Mouse (Mus musculus) erythroblast, embryonic 14.5 days (primary cell): Measurements from ENCODE around the gene Nkx2-5. TPM values are rescaled to one million over a fixed set of nuclear protein-coding genes. Genes with fewer than 3 reads are reported as not detected.

Experiments used
- H3K27me3 ChIP-seq: 2 replicates; pipeline ENCODE4 v1.6.1; 2012; ENCODE audit warnings: inconsistent platforms; ENCODE audit not compliant: control insufficient read depth
- H3K36me3 ChIP-seq: 2 replicates; pipeline ENCODE4 v1.6.1; 2012; ENCODE audit warnings: mild to moderate bottlenecking, inconsistent platforms; ENCODE audit not compliant: control insufficient read depth
- H3K4me1 ChIP-seq: 2 replicates; pipeline ENCODE4 v1.6.1; 2012; ENCODE audit warnings: inconsistent platforms; ENCODE audit not compliant: control insufficient read depth
- H3K4me3 ChIP-seq: replicated peaks from 2 replicates; pipeline ENCODE3; 2012; ENCODE audit warnings: moderate library complexity, mild to moderate bottlenecking, inconsistent platforms
- H3K9me3 ChIP-seq: 2 replicates; pipeline ENCODE4 v1.6.1; 2012; ENCODE audit warnings: low read length, inconsistent platforms, mixed read lengths; ENCODE audit not compliant: control insufficient read depth
- GATA1 ChIP-seq: IDR thresholded peaks from 2 replicates; pipeline ENCODE4 v1.6.1; 2012; ENCODE audit warnings: low read length, inconsistent platforms, mixed read lengths
- TAL1 ChIP-seq: IDR thresholded peaks from 3 replicates; pipeline ENCODE4 v1.6.1; 2012; ENCODE audit warnings: low read length, inconsistent platforms, mixed read lengths
- polyA plus RNA-seq: library from polyadenylated mRNA; stranded (reverse); fragments of >175 nt; gene quantifications from 2 replicates; pipeline ENCODE4 v1.2.3, GENCODE M21; 2012

The Nkx2-5 gene
- polyA plus RNA-seq, 1 experiment: not detected

DNA sequence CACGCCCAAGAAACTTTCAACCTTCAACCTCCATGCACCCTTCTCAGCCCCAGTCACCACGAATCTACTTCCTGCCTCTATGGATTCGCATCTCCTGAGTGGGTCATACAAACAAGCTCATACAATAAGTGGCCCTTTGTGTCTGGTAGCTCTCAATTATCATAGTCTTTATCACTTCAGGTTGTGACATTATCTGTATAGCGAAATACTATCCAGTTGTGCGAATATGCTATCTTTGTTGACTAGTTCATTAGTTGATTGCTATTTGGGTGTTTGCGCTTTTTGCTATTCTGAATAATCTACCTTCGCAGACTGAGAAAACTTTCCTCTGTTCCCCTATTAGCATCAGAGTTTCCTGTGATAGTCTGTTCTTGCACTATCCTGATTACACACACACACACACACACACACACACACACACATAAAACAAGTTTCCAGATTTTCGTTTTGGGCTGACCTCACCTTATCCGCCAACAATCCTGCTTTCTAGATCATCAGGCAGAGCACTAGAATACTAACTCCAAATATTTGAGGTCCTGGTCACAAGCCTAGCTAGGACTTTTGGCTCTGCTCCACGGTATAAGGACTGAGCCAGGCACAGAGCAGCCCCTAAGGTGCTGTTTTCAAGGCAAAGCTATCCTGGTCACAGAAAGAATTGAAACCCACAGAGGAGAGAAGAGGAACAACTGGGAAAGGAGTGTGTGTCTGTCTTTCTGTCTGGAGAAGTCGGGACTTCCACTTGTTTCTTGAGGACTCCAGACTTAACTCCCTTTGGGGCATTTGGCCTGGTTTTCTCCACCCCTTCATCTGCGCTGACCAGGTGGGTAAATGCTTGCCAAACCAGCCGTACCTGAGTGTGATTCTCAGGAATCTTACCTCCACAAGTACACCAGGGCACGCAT is 591 bp upstream of the Nkx2-5 start:
- Histone ChIP-seq H3K4me3 (no peak overlapping the region), H3K4me1 (0 out of 2 replicates have a peak, but pooled peaks cover 1% of the 10 kb centered on the region), H3K36me3 (no peaks in the 10 kb centered on the region), H3K9me3 (peaks cover 10% of the 10 kb centered on the region; the same call in 1 of the 2 replicates), H3K27me3 (peaks cover 97% of the 10 kb centered on the region)
- TF ChIP-seq GATA1: no peak
- no peak for TF ChIP-seq TAL1

DNA sequence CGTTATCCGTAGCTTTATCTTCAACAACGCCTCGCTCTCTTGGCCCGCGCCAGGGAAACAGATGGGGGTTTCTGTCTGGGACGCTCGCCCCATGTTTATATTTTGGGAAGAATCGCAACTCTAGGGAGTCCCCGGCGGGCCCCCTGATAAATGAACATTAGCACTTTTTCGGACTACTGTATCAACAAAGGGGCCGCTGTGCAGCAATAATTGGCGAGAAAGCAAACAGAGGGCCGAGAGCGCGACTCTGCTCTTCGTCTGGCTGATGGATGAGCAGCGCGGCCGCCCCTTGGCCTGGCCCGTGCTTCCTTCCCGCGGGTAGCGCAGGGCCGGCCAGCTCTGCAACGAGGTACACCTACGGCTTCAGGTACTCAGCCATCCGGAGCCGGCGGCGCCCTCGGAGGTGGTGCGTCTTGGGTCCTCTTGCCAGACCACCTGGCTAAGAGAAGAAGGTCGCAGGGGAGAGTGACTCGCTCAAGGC is 398 bp downstream of the Nkx2-5 start:
- Histone ChIP-seq H3K27me3 (peaks cover 97% of the 10 kb centered on the region), H3K4me1 (no peaks in the 10 kb centered on the region), H3K36me3 (no peaks in the 10 kb centered on the region), H3K4me3 (no peak overlapping the region), H3K9me3 (peaks cover 5% of the 10 kb centered on the region; the same call in 1 of the 2 replicates)
- TF ChIP-seq GATA1 (no peak), TAL1 (no peak)

DNA sequence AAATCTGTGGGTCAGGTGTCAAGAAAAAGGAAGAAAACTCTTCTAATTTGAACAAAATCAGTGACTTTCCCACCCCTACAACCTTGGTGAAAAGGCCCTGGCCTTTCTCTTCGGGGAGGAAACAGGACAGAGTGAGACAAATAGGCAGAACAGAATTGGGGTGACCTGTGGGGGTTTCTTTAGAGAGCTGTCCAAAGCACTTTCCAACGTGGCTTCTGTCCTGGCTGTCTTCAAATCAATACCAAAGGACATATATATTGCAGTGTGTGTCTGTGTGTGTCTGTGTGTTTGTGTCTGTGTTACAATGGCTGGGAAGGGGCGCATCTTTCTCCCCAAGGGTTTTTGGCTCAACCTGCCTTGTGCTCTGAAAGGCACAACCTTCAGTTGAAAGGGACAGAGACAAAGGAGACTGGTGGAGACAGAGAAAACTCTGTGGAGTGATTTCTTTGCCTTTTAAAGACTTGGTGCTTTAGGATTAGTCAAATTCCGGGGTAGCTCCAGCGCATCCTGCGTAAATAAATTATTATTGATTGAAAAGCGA is 1.0 kb downstream of the Nkx2-5 start:
- no peaks in the 10 kb centered on the region for H3K36me3 ChIP-seq
- H3K9me3 ChIP-seq: peaks cover 7% of the 10 kb centered on the region; the same call in 1 of the 2 replicates
- TF ChIP-seq GATA1: no peak
- TF ChIP-seq TAL1: no peak
- H3K27me3 ChIP-seq: peaks cover 99% of the 10 kb centered on the region
- no peak overlapping the region for H3K4me3 ChIP-seq
- H3K4me1 ChIP-seq: no peaks in the 10 kb centered on the region

DNA sequence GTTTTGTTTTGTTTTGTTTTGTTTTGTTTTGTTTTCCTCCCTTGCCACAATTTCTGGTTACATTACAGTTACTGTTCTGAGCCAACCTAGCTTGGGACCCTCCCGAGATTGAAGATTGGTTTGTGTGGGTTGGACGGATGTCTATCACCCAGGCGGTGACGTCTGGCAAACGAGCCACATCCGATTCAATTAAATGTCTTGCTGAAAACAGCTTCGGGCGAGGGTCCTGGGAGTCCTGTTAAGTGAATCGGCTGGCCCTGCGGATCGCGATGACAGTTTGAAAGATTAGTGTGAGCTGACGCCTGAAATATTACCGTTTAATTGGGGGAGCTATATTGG is 1.6 kb downstream of the Nkx2-5 start:
- Histone ChIP-seq H3K4me3 (no peak overlapping the region), H3K9me3 (peaks cover 7% of the 10 kb centered on the region; the same call in 1 of the 2 replicates), H3K4me1 (no peaks in the 10 kb centered on the region), H3K36me3 (no peaks in the 10 kb centered on the region), H3K27me3 (peaks cover 99% of the 10 kb centered on the region)
- TF ChIP-seq GATA1 (no peak), TAL1 (no peak)

DNA sequence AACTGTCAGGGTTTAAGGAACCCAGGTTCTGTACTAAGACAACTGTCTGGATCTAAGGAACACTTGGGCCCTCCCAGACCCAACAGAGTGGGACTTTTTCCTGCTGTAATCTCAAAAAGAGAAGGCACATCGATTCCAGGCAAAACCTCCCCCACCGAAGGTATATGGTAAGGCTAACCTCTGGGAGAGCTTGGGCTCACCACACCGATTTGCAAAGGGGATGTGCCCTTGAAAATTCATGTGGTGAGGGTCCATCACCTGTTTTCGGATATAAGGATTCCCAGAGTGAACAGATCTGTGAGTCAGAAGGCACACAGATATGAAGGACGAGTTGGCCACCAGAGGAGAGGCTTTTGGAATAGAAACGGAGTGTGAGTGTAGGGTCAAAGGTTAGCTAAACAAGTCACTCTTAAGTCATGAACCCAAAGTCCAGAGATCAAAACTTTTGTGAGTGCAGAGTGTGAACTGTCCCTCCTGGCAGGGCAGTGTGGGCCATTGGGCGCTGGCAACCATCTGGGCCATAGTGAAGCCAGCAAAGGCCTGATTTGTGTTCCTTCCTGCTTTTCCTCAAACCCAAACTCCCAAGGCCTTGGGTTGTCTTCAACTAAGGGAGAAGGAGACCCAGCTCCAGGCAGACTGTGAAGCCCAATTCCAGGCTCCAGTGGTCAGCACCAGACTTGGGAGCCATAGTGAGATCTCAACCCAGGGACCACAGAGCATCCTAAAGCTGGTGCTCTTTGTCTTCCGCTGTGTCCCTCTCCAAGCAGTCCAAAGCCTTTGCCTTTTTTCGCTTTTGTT is 2.2 kb downstream of the Nkx2-5 start:
- H3K9me3 ChIP-seq: peaks cover 7% of the 10 kb centered on the region; the same call in 1 of the 2 replicates
- H3K4me3 ChIP-seq: no peak overlapping the region
- H3K4me1 ChIP-seq: no peaks in the 10 kb centered on the region
- no peaks in the 10 kb centered on the region for H3K36me3 ChIP-seq
- TF ChIP-seq TAL1 (no peak), GATA1 (no peak)
- H3K27me3 ChIP-seq: peaks cover 99% of the 10 kb centered on the region

DNA sequence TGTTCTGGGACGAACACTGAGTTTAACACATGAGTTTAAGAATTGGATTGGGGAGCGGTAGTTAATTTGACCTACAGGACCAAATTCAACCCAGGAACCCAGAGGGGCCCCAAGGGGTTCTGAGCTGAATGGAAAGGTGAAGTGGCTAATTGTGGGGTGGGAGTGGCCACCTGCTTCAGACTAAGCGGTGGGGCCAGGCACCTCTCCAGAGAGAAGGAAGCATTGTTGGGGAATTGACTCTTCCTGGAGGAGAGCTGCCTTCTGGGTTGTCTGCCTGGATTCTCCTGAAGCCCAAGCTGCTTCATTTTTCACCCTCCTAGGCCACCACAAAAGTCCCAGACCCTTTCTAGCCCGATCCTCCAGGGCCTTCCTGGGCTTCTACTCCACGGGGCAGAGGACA is 2.8 kb downstream of the Nkx2-5 start:
- Histone ChIP-seq H3K9me3 (peaks cover 7% of the 10 kb centered on the region; the same call in 1 of the 2 replicates), H3K36me3 (no peaks in the 10 kb centered on the region), H3K4me1 (no peaks in the 10 kb centered on the region), H3K27me3 (peaks cover 99% of the 10 kb centered on the region), H3K4me3 (no peak overlapping the region)
- TF ChIP-seq TAL1 (no peak), GATA1 (no peak)

DNA sequence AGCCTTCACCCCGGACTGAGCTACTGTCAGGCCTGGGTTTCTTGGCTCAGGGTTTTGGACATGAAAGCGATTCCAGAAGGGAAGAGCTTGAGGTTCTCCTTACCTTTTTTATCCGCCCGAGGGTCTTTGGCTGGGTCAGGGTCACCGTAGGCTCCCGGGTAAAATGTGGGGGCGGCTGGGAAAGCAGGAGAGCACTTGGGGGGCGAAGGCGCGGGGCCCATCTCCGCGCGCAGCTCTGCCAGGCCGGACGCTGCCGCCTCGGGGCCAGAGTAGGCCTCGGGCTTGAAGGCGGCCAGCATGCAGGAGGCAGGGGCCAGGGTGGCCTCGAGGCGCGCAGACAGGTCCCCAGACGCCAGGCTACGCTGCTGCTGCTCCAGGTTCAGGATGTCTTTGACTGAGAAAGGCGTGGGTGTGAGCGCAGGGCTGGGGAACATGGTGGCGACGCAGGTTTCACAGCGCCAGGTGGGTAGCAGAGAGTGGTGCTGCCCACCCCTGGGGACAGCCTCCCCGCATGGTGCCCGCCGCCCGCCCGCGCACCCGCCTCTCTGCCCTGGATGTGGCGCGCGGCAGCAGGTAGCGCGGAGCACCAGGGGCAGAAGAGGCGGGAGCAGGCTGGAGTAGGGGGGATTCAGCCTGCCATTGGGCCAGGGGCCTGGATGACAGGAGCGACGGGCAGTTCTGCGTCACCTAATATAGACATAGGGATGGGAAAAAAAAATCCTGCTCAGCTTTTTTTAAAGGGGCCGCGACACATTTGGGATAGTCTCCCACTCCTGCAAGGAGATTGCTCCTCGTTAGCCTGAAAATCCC is 3.7 kb downstream of the Nkx2-5 start:
- TF ChIP-seq GATA1 (no peak), TAL1 (no peak)
- Histone ChIP-seq H3K36me3 (no peaks in the 10 kb centered on the region), H3K4me1 (no peaks in the 10 kb centered on the region), H3K9me3 (peaks cover 7% of the 10 kb centered on the region; the same call in 1 of the 2 replicates), H3K27me3 (peaks cover 100% of the 10 kb centered on the region), H3K4me3 (no peak overlapping the region)

DNA sequence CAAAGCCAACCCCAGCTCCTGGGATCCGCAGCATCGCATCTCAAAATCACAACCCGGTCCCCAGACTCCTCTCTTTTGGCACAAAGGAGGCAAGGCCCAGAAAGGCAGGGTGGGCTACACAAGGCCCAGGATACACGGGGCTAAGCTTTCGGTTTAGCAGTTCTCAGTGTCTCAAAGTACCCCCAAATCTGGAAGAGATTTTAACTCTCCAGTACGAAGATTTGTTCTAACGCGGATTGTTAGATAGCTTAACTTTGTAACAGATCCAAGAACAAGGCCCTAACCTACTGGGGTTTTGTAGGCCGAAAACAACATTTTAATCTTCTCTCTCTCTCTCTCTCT is 4.4 kb downstream of the Nkx2-5 start:
- TF ChIP-seq TAL1 (no peak), GATA1 (no peak)
- no peaks in the 10 kb centered on the region for H3K36me3 ChIP-seq
- peaks cover 100% of the 10 kb centered on the region for H3K27me3 ChIP-seq

More for the DNA sequence above, 4.4 kb downstream of the Nkx2-5 start:
- H3K9me3 ChIP-seq: peaks cover 7% of the 10 kb centered on the region; the same call in 1 of the 2 replicates
- H3K4me3 ChIP-seq: no peak overlapping the region
- H3K4me1 ChIP-seq: no peaks in the 10 kb centered on the region
